Mouse (Mus musculus) bone marrow, adult 2 months (tissue): ENCODE measurements around the gene Nell2. TPM values are rescaled to one million over a fixed set of nuclear protein-coding genes. Genes with fewer than 3 reads are reported as not detected.

ENCODE experiments used
- H3K27ac ChIP-seq: fragments of 200-500 bp; 2 replicates; pipeline ENCODE4 v1.5.1; 2012; ENCODE audit warnings: low read depth, mild to moderate bottlenecking, control low read depth, inconsistent platforms, low read length; ENCODE audit not compliant: control insufficient read depth, poor library complexity, insufficient read depth
- H3K4me1 ChIP-seq: fragments of 200-500 bp; 2 replicates; pipeline ENCODE4 v1.6.1; 2011; ENCODE audit warnings: low read length; ENCODE audit not compliant: control insufficient read depth, insufficient read depth
- H3K4me3 ChIP-seq: fragments of 200-500 bp; replicated peaks from 2 replicates; pipeline ENCODE3; 2011; ENCODE audit warnings: mild to moderate bottlenecking, low read depth, low read length, control low read depth; ENCODE audit not compliant: control insufficient read depth
- CTCF ChIP-seq: fragments of 200-500 bp; IDR thresholded peaks from 2 replicates; pipeline ENCODE4 v1.5.1; 2011; ENCODE audit warnings: low read length, control low read depth; ENCODE audit not compliant: control insufficient read depth, insufficient read depth
- POLR2A ChIP-seq: fragments of 200-500 bp; IDR thresholded peaks from 2 replicates; pipeline ENCODE4 v1.6.1; 2011; ENCODE audit warnings: low read depth, mild to moderate bottlenecking, control low read depth, low read length, borderline replicate concordance; ENCODE audit not compliant: control insufficient read depth
- WGBS: fragments of 180-500 bp; shearing (Covaris S2); methylation state at CpG from one replicate; pipeline ENCODE4 v1.1.7; 2018; 5-methylcytosine and 5-hydroxymethylcytosine counted together
- polyA plus RNA-seq: library from polyadenylated mRNA; stranded (reverse); fragments of >200 nt; gene quantifications from 2 replicates; pipeline ENCODE4 v1.2.4, GENCODE M21; 2011; ENCODE audit warnings: low replicate concordance; ENCODE audit not compliant: missing spikeins, insufficient read depth, insufficient read length

Gene Nell2
- polyA plus RNA-seq, 1 experiment, result not detected

- no peak overlapping the region for H3K4me3 ChIP-seq
- 71% methylated on average over 12 of the region's 12 CpGs for WGBS
- no peak for TF ChIP-seq POLR2A
- TF ChIP-seq CTCF, result no peak
- no peaks in the 10 kb centered on the region for H3K4me1 ChIP-seq
- H3K27ac ChIP-seq, result no peak overlapping the region
These were observed 311.6 kb downstream of the Nell2 start for GRCm38 (mm10) chr15:95216640-95217365.

- WGBS, result 71% methylated on average over 4 of the region's 4 CpGs
- H3K27ac ChIP-seq, result no peak overlapping the region
- H3K4me3 ChIP-seq, result no peak overlapping the region
- no peak for TF ChIP-seq CTCF
- no peak for TF ChIP-seq POLR2A
- H3K4me1 ChIP-seq, result no peaks in the 10 kb centered on the region
These were observed 317.8 kb downstream of the Nell2 start for GRCm38 (mm10) chr15:95210551-95210950.

GRCm38 (mm10) chr15:95209186-95209585 lies 319.2 kb downstream of the Nell2 start:
- TF ChIP-seq CTCF (no peak), POLR2A (no peak)
- 84% methylated on average over 4 of the region's 4 CpGs for WGBS
- Histone ChIP-seq H3K4me1 (no peaks in the 10 kb centered on the region), H3K4me3 (no peak overlapping the region), H3K27ac (no peak overlapping the region)

- WGBS, result 64% methylated on average over 9 of the region's 9 CpGs
- Histone ChIP-seq H3K4me1 (no peaks in the 10 kb centered on the region), H3K27ac (no peak overlapping the region), H3K4me3 (no peak overlapping the region)
- TF ChIP-seq CTCF (no peak), POLR2A (no peak)
These were observed 334.6 kb downstream of the Nell2 start for GRCm38 (mm10) chr15:95193661-95194280.

- TF ChIP-seq CTCF (no peak), POLR2A (no peak)
- Histone ChIP-seq H3K4me1 (no peaks in the 10 kb centered on the region), H3K4me3 (no peak overlapping the region), H3K27ac (no peak overlapping the region)
- WGBS, result 79% methylated on average over 8 of the region's 8 CpGs
These were observed 335.4 kb downstream of the Nell2 start for GRCm38 (mm10) chr15:95192951-95193350.

- 52% methylated on average over 10 of the region's 10 CpGs for WGBS
- no peak for TF ChIP-seq CTCF
- no peak for TF ChIP-seq POLR2A
- H3K4me1 ChIP-seq, result no peaks in the 10 kb centered on the region
- no peak overlapping the region for H3K4me3 ChIP-seq
- H3K27ac ChIP-seq, result no peak overlapping the region
These were observed 342.1 kb downstream of the Nell2 start for GRCm38 (mm10) chr15:95186226-95186625.

- TF ChIP-seq POLR2A (no peak), CTCF (no peak)
- Histone ChIP-seq H3K4me1 (no peaks in the 10 kb centered on the region), H3K4me3 (no peak overlapping the region), H3K27ac (no peak overlapping the region)
- 56% methylated on average over 9 of the region's 9 CpGs for WGBS
These were observed 342.9 kb downstream of the Nell2 start for GRCm38 (mm10) chr15:95185419-95185818.

GRCm38 (mm10) chr15:95183450-95183849 lies 344.9 kb downstream of the Nell2 start:
- H3K4me1 ChIP-seq, result no peaks in the 10 kb centered on the region
- TF ChIP-seq POLR2A (no peak), CTCF (no peak)
- 77% methylated on average over 5 of the region's 5 CpGs for WGBS
- H3K27ac ChIP-seq, result no peak overlapping the region
- H3K4me3 ChIP-seq, result no peak overlapping the region
